Mouse (Mus musculus): ENCODE data around the gene Gm9195.
A peak's percentile ranks its signal among the peaks of the same experiment; 100 is the strongest.

Gm9195 gene

DNA sequence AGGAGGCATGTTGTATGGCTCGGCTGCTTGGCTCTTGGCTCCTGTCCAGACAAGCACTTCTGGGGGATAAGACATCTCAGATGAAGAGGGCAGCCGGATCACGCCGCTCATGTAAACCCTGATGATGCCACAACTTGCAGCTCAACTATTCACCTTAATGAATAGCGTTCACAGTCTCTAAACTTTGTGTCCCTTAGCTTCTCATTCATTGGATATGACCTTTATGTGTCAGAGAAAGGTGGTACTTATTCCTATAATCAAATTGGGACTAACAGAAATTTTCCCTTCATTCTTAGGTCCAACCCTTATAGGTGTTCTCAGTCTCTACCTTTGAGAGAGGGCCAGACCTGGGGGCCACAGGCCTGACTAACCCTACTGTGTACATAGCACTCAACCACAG, at the start of gene Gm9195:
Gm9195 (minus strand) TSS at position 101 of the 400 bp plus-strand sequence.
- no peak for DNase-seq

DNA sequence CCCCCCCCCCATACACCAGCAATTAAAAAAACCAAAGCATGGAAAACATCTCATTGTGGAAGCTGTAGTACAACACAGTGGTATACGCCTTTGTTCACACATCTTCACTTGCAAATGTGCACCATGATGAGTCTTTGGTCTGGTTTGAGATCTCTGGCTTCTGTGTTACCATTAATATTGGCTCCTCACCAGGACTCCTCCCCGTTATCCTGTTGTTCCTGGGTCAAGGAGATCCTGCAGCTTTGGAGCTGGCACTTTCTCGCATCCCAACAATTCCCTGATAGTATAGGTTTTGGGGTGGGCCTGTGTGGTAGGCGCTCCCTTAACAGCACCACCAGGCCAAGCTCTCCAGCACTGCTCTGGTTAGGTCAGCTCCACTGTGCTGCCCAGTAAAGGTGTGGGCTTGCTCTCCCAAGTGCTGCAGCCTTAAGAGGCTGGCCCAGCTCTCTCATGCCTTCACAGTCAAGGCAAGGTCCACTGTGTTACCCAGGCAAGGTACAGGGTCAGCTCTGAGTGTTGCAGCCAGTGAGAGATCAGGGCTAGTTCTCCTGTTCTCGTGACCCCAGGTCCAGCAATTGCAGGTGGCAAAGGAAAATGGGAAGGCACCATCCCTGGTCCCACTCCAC, 44.9 kb upstream of the Gm9195 start:
- DNase-seq = no peak

DNA sequence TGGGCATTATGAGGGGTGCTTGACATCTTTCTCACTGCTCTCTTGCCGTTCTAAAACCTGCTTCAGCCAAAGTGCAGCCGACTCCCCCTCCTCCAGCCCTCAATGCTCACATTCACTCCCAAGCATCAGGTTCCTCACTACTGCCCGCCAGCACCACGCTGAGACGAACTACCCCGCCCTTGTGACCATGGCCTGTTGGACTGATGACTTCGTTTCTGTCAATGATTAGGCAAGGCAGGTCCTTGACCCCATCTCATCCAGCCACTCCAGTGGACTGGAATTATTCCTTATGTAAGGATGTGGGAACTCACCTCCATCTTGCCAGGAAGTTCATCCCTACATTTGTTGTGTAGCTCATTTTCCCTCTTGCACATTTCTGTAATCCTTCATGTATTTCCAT, 42.2 kb upstream of the Gm9195 start:
- DNase-seq = no peak

DNA sequence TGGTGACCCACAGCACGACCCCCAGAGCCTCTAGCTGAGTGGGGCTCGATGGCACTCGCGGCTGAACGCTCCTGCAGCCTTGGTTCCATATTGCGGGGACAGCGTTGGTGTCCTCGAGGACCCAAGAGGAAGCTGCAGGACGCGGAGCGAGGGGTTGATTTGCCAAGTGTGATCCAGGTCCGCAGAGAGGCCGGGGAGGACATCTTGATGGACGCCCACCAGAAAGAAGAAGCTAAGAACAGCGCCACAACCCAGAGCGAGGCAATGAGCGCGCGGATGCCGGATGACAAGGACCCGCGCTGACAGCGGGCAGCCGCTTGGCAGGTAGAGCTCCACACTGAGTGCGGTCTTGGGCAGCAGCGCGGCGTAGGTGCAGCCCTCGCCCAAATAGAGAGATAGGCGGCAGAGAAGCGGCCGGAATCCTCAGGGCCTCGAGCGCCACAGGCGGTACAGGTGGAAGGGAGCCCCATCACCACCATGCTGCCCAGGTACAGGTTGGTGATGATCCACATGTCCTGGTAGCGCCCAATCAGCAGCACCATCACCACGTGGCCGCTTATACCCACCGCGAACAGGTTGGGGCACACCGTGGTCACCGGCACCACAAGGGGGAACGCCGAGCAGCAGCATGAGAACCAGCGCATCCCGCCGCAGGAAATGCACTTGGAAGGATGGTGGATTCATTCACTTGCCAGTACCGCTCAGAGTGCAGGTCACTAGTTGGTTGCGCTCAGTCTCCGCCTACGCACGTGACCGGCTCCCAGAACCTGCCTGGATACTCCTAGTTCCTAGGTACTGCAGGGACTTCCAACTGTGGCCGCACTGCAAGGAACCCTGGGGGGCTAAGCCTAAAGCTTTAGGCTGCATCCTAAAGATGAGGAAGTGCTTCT, 40.6 kb upstream of the Gm9195 start:
- peak; percentile 24 to 27 for DNase-seq

DNA sequence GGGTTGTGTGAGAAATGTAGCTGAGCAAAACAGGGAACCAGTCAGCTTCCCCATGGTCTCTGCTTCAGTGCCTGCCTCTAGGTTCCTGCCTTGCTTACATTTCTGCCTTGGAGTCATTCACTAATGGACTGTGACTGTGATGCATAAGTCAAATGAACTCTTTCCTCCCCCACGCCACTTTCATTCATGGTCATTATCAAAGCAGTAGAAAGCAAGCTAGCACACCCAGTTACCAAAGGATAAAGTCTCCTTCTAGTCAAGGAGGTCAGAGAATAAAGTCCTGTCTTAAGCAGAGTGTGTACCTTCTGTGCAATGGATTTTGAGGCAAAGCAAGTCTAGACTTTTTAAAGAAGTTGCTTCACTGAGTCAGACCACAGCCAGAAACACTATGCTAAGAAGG, 35.5 kb upstream of the Gm9195 start:
- no peak for DNase-seq

DNA sequence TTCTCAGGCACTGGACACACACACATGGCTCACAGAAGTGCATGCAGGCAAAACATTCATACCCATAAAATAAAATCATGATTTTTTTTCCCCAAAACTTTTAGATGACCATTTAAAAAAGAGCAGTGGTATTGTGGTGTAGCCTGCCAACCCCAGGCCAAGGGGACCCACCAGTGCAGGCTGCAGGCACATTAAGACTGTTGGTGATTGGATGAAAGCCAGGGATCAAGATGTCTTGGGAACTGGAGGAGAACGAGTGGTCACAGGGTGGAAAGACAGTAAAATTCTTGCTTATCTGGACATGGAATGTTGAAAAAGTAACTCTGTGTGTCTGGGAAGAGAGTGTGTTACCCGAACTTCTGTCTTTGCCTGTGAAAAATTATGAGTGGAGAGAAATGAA, 27.9 kb upstream of the Gm9195 start:
- DNase-seq = no peak

DNA sequence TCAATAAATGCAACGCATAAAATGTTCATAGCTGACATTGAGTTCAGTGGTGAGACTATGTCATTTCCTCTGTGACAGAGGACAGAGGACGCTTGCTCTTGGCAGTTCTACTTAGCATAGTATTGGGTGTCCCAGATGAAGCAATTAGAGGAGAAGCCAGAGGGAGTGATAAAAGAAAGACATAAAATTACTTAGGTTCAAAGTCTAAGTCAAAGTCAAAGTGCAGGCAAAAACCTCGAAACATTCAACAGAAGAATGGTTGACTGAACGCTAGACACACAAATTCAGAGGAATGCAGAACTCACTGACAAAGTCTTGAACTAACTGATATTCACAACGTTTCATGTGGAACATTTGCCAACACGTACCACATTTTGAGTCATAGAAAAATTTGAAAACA, 27.1 kb upstream of the Gm9195 start:
- no peak for DNase-seq

DNA sequence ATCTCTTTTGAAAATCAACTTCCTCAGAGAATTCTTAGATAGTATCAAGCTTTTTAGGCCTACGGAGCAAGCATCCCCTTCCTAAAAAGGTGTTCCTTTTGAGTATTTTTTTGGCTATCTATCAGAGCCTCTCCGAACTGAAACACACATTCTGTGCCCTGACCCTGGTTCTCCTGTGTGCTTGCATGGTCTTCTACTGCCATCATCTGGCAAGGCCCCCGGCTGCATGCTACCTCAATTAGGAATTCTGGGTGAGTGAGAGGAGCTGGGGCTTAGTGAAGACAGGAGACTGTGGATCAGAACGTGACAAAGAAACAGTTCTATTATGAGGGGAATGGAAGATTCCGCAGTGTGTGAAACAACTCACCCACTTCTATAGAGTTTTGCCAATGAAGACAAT, 24.7 kb upstream of the Gm9195 start:
- DNase-seq = peak; percentile 21 to 22

DNA sequence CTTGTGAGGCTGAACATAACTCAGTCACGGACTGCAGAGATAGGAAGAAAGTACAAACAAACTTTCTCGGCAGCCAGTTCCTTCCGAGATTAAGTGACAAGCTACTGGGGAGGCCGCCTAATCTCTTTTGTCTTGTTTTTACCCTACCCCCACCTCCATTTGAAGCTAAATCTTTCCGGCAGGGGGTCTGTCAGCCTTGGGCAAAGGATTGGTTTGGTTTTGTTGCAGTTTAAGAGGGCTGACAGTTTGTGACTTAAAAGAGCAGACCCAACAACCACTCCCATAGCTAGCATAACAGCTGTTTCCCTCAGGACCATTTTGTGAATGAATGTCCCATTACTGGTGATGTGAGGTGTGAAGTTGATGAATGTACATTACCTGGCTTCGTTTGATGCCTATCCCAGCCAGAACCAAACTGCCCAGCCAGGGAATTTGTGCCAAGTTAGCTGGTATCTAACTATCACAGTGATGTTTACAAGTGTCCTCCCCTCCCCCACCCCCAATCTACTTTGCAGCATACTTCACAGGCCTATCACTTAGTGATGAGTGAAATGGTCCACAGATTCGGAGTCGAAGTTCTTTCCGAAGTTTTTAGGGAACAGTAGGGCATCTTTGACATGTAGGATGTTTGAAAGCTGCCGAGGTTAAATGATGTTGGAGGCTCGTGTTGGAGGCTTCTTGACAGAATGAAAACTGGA, 15.2 kb upstream of the Gm9195 start:
- DNase-seq = no peak

DNA sequence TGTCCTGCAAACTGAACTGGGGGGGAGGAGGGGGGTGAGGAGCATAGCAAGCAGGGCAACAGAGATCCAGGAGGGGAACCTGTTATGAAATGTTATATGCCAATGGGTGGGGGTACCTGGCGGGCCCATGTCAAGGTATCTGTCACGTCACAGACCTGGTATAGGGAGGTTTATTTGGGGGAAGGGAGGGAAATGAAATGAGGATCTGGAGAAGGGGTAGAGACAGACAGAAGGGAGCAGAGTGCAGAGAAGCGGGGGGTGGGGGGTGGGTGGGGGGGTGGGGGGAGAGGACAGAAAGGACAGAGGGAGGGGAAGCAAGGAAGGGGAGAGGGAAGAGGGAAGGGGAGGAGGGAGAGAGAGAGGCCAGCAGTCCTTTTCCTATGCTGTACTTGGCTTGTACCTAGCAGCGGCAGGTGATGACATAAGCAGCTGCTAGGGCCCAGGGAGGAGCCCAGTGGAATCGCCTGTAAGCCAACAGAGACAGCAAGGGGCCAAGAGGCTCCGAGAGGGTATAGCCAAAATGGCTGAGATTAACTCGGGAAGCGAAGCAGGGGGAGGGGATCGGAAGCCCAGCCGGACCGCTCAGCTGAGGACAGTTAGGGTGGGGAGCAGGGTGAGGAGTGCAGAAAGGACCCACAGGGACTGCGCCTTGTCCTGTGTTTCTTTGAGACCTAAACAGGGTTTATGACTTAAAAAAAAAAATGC, 14.5 kb upstream of the Gm9195 start:
- DNase-seq = no peak

DNA sequence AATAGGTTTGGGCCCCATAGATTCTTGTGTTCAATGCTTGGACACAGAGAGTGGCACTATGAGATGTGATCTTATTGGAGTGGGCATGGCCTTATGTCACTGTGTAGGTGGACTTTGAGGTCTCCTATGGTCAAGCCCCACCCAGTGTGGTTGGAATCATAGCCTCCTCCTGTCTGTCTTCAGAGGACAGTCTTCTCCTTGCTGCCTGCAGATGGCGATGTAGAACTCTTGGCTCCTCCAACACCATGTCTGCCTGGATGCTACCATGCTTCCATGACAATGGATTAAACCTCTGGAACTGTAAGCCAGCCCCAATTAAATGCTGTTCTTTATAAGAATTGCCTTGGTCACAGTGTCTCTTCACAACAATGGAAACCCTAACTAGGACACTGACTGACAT, 13.3 kb upstream of the Gm9195 start:
- no peak for DNase-seq

DNA sequence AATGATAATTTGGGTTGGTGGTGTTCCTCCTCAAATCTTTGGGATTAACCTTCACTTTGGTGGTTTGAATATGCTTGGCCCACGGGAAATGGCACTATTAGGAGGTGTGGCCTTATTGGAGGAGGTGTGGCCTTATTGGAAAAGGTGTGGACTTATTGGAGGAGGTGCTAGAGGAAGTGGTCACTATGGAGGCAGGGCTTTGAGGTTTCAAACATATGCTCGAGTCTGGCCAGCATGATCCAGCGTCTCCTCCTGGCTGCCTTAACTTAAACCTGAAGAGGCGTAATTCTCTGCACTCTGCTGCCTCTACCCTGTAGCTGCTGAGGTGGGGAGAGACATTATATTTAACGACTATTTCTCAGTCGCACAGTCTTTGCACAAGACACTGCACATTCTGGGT, 11.6 kb upstream of the Gm9195 start:
- no peak for DNase-seq

DNA sequence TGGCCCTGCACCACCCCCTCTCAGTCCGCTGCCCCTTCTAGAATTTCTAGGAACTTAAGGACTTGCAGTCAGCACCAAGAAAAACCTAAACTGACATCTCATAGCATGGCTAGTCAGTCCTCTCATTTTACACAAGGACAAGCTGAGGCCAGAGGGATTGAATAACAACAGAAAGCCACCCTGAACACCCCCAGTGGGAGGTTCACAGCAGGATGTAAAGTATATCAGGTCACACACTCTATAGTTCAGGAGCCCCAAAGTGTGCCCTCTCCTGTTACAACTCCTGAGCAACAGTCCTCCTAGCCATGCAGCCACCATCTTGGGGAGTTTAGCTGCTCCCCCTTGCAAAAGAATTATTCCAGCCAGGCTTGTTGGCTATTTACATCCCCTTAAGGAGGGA, 2.1 kb upstream of the Gm9195 start:
- no peak for DNase-seq

DNA sequence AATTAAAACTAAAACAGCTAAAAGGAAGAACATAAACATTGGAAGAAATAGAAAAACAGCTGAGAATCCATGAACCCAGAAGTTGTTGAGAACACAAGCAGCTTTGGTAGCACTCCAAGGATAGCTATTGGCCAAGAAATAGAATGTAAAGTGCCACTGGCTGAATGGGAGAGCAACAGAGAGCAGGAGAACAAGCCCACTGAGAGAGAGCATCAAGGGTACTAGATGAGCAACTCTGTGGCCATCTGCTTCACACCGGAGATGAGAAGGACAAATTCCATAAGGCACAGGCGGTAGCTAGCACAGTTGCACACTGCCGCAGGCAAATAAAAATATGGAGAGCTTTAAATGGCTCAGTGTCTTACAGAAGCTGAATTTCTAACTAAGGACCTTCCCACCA, 1.3 kb downstream of the Gm9195 start:
- no peak for DNase-seq

DNA sequence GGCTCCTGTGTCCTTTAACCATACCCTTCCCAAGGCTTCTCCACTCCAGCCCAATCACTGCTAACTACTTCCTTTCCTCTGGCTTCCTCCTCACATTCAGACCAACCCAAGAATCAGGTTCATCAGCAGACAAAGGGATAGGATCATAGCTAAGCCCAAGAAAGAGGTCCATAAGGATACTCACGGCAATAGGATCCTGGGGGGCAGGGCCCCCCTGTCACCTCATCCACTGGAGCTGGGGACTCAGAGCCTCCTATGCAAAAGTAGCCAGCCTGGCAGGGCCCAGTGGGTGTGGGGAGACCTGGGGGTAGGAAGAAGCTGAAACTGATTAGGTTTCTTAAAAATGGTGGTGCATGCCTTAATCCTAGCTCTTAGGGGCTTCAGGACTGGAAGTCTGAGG, 17.1 kb downstream of the Gm9195 start:
- DNase-seq = no peak

DNA sequence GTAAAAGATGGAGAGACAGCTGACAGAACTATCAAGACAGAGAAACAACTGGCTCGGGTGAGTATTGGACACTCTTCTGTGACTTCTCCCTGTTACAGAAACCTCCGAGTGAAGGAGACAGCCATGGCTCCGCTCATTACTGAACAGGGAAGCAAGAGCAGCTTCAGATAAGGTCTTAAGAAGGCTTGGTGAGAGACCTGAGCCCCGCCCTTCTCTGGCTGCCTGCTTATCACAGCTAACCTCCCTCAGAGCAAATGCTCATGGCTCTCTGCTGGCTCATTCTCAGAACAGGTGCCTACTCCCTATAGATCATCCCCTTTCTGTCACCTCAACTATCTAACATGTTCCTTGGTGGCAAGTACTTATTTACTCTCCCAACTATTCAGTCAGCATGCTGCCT, 23.2 kb downstream of the Gm9195 start:
- DNase-seq = no peak

DNA sequence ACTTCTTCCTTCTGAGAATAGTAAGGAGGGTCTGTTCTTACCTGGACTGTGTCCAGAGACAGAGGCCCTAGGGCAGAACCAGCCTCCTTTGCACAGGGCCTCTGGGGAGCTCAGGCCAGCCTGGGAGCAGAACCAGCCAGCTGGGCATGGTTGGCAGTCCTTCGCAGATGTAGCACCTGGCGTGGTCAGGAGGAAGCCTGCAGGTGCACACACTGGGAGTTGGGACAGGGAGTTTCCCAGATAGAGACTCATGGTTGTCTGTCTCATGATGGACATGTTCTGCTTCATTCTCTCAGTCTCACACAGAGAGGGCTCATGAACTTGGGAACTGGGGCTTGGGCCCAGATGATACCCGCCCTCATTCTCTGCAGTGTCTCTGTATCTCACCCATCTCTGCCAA, 25.3 kb downstream of the Gm9195 start:
- DNase-seq = no peak

DNA sequence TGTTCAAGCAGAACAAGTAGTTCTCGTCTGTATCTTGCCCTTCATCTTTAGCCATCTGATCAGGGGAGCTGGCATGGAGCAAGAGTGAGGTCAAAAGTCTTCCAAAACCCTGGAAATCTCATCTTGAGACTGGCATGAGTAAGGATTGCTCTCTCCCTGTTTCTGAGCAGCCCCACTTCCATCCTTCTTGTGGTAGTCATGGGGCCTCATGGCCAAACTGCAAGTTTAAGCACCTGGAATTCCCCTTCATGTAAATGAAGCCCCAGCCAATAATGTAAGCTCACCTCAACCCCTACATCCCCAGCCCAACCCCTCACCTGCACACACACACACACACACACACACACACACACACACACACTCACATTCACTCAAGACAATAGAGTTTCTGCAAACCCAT, 30.0 kb downstream of the Gm9195 start:
- no peak for DNase-seq

DNA sequence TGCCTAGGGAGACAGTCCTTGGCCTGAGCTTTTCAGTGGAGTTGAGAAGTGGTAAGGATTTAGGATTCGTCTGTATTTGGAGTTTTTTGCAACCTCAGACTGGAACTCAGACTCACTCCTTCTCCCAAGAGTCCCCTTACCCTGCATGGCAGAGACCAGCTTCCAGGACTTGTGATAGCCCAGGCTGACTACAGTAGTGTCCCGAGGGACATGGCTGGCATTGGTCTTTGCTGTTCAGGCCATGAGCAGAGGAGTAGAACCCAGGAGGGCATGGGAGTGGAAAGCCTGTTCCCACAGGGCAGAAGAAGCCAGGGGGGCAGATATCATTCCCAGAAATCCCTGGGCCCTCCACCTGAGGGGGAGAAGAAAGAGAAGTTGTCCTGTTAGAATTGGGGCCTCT, 31.3 kb downstream of the Gm9195 start:
- no peak for DNase-seq

DNA sequence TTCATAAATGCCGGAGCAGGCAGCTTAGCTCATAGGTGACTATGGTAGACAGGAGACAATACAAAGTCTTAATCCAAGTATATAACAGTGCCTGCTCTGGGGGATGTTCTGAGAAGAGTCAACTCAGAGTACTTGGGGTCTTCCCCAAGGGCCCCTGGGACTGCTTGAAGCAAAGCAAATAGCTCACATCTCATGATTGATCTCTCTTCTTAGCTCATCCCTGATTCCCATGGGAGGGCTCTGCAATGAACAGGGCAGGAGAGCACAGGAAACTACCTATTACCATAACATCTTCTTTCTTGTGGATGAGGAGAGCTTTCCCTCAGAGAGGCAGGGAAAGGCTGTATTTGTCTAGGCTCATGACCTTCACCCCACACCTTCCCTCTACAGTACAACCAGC, 32.7 kb downstream of the Gm9195 start:
- DNase-seq = no peak

DNA sequence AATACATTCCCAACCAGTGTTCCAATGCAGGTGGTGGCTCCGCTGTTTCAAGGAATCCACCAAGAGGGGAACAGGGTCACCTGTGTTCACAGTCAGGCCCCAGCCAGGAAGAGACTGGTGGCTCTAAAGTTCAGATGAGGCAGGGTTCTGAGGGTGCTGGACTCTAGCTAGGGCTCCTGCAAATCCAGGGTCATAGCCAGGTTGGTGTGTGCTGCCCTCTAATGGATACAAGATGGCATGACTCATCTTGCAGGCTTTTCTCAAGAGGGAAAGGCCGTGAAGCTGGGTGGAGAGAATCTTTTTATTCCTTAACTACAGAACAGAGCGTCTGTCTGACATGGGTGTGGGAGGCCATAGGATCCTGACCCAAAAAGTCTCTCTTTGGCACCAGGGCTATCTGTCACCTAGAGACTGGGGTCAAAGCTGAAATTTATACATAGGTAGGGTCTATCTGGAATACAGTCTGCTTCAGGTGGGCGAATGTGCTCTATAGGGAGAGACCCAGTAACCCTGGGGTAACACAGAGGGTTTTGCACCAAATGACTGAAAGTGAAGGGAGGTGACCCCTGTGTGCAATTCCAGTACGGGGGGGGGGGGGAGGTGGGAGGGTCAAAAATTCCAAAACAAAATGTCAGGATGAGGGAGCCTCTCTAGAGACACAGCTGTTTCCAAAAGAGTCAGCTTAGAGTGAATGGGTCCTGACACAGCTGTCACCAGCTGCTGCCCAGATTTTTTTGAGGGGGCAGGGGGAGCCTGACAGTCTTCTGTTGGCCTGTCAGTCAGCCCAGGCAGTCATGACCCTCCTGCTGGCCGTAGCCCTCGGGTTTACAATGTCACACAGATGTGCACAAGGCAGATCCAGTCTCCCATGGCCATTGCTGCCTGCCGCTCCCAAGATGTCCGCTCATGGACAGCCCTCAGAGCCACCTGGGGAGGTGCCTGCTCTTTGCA, 44.2 kb downstream of the Gm9195 start:
- peak; percentile 10 to 19 for DNase-seq

DNA sequence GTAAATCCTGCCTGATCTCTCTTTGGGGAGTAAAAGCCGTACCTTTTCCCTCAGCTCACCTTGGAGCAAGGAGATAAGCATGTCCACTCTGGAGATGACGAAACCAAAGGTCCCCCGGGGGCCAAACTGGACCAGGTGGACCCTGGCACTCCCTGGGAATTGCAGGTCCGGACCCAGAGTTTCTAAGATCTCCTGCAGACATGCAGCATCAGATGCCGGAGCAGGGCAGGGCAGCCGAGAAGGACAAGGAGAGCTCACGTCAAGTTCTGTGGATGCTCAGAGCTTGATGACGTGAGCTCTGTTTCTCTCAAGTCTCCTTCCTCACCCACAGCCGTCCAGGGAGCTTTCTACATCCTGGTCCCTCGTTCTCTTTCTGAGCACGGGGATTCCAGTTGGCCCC, 48.7 kb downstream of the Gm9195 start:
- no peak for DNase-seq
